Mouse (Mus musculus) CH12.LX (cell line): ENCODE data around the gene Gm9918.

Experiments
- CTCF ChIP-seq, 2 experiments: IDR thresholded peaks in 1 of 2; conservative IDR thresholded peaks in 1 of 2; 2 replicates each; pipeline ENCODE4 v1.5.1; 2011 to 2012; ENCODE audit warnings: low read depth in 2 of 2, low read length in 2 of 2, improper control_type of control experiment in 1 of 2, inconsistent platforms in 1 of 2, mild to moderate bottlenecking in 1 of 2, moderate library complexity in 1 of 2
- EP300 ChIP-seq: IDR thresholded peaks from 2 replicates; pipeline ENCODE4 v1.6.1; 2011; ENCODE audit warnings: low read length, improper control_type of control experiment
- MAX ChIP-seq: IDR thresholded peaks from 2 replicates; pipeline ENCODE4 v1.6.1; 2011; ENCODE audit warnings: low read length, improper control_type of control experiment
- MXI1 ChIP-seq: IDR thresholded peaks from 2 replicates; pipeline ENCODE4 v1.6.1; 2011; ENCODE audit warnings: mild to moderate bottlenecking, low read depth, low read length, improper control_type of control experiment
- MYC ChIP-seq: IDR thresholded peaks from 2 replicates; pipeline ENCODE4 v1.6.1; 2011; ENCODE audit warnings: low read depth, mild to moderate bottlenecking, improper control_type of control experiment, low read length
- POLR2A ChIP-seq: IDR thresholded peaks from 2 replicates; pipeline ENCODE4 v1.6.1; 2011; ENCODE audit warnings: low read depth, mild to moderate bottlenecking, improper control_type of control experiment, low read length
- UBTF ChIP-seq: IDR thresholded peaks from 2 replicates; pipeline ENCODE4 v1.6.1; 2012; ENCODE audit warnings: low read depth, mild to moderate bottlenecking, inconsistent platforms, low read length, improper control_type of control experiment, moderate library complexity

DNA sequence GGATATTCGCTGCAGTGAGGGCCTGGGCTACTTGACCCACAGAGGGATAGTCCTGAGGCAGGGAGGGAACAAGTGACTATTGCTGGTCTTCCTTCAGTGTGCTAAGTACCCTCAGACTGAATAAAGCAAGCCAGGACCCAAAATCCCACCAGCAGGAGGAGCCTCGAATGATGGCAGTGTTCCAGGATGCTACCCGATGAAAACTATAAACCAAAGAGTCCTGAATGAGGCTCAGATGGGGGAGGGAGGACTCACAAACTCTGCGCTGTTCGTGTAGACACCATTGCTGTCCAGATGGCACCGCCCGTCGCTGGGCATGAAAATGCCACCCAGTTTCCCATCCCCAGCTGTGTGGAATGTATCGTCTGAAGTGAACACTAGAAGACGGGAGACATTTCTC, 48.0 kb upstream of the Gm9918 start:
- TF ChIP-seq CTCF (conservative IDR thresholded peaks at IDR 0.05 in 1 of 2, IDR thresholded peaks at IDR 0.05 in 1 of 2; ENCODE audit: low read depth in 2 of 2, low read length in 2 of 2): no peak
- no peak for TF ChIP-seq UBTF
- TF ChIP-seq MAX: no peak
- TF ChIP-seq MXI1: no peak
- no peak for TF ChIP-seq POLR2A
- no peak for TF ChIP-seq EP300
- no peak for TF ChIP-seq MYC
